Mouse (Mus musculus) gastrocnemius, postnatal 36 days (tissue): Measurements from ENCODE around the gene Hexim2. TPM values are rescaled to one million over a fixed set of nuclear protein-coding genes. Genes with fewer than 3 reads are reported as not detected.

Experiments used
- DNase-seq, 2 experiments: peaks; one replicate each; pipeline ENCODE4 v3.0.0; 2022
- intact Hi-C: fragments of 180-260 bp; cut with DNase I; formaldehyde crosslinking; loops from one replicate; pipeline ENCODE4 v1.15.1; 2025
- total RNA-seq, 2 experiments: library from RNA; stranded (reverse); gene quantifications; 2 replicates each; pipeline ENCODE4 v1.2.3; 2021

Gene Hexim2
- total RNA-seq, 2 experiments from 2014 or later, result 2.1 to 2.9 TPM

- intact Hi-C loops, result loop anchor here (10.0 kb wide), 1 partner anchor 218 kb away; no protein-coding TSS in a partner anchor
- no peak for DNase-seq
These were observed 25.8 kb upstream of the Hexim2 start for GRCm38 (mm10) chr11:103106386-103106785.

DNA sequence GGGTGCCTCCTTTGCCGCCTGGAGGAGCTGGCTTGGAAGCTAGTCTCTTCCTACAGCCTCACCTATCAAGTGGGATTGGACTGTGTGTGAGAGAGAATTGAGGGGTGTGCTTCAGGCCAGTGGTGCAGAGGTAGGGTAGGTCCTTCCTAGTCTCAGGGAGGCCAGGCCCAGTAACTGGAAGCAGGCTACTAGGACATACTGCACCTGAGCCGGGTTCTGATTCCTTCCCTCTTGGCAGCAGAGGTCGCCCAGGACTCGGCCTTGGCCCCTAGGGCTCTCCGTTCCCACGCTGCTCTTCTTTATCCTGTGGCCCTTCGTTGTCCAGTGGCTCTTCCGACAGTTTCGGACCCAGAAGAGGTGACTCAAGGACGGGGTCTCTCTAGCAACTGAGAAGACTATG lies 20.9 kb upstream of the Hexim2 start:
- intact Hi-C loops, result no loop called here
- no peak for DNase-seq

- intact Hi-C loops, result no loop called here
- DNase-seq, result peak; percentile 77 to 80
These were observed 20.2 kb upstream of the Hexim2 start for GRCm38 (mm10) chr11:103111881-103112551.

DNA sequence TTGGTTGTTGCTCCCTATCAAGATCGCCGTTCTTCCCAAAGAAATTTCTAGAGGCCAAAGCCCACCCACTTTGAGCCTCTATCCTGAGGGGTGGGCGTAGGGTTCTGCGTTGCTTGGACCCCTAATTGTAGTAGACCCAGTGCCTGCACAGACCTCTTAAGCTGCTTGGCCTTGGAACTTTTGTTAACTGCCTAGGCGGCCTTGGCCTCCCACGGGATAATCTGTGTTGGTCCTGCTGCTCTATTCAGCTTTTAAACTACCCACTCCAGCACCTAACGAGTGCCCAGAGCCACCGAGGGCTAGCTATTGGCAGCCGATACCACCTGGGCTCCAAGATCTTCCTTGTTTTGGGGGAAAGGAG lies 19.7 kb upstream of the Hexim2 start:
- intact Hi-C loops, result no loop called here
- no peak for DNase-seq

DNA sequence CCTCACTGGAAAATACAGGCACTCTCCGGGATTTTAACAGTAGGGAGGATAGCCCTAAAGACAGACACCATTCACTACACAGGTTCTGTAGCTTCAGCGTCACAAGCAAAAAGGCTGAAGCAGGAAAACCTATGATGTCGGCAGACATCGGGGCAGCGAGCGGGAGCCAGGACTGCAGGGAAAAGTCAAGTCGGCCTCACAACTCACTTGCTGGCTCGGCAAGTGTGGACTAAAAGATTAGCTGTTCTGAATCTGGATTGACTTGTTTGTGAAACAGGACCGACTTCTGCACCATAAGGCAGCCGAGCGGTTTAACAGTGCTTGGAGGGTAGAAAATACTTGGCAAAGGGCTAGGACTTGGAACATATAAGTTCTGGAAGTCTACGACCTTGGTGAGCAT lies 19.2 kb upstream of the Hexim2 start:
- intact Hi-C loops, result no loop called here
- no peak for DNase-seq

- intact Hi-C loops, result no loop called here
- DNase-seq, result no peak
These were observed 18.5 kb upstream of the Hexim2 start for GRCm38 (mm10) chr11:103113771-103114170.

DNA sequence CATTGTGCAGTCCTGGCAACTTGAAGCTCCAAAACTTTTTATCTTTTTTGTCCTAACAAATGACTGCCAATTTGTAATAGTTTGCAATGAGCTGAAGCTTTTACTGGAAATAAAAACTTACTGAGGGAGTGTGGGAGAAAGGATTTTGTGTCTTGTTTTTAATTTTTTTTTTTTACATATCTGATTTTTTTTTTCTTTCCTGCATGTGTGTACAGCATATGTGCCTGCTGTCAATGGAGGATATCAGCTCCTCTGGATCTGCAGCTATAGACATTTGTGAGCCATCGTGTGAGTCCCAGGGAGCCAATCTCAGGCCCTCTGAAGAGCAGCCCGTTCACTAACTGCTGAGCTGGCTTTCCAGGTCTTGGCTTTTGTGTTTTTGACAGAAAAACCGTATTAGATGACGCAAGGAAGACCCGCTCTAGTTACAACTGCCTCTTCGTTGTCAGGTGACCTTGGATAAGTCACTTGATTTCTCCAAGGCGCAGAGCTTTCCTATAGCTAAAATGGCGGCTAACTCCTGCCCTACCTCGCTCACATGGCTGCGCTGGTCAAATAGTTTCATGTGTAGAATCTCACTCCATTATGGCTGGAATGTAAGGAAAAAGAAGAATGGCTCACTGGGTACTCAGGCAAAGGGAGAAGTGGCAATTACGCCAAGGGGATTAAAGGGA lies 17.8 kb upstream of the Hexim2 start:
- intact Hi-C loops, result no loop called here
- no peak for DNase-seq

DNA sequence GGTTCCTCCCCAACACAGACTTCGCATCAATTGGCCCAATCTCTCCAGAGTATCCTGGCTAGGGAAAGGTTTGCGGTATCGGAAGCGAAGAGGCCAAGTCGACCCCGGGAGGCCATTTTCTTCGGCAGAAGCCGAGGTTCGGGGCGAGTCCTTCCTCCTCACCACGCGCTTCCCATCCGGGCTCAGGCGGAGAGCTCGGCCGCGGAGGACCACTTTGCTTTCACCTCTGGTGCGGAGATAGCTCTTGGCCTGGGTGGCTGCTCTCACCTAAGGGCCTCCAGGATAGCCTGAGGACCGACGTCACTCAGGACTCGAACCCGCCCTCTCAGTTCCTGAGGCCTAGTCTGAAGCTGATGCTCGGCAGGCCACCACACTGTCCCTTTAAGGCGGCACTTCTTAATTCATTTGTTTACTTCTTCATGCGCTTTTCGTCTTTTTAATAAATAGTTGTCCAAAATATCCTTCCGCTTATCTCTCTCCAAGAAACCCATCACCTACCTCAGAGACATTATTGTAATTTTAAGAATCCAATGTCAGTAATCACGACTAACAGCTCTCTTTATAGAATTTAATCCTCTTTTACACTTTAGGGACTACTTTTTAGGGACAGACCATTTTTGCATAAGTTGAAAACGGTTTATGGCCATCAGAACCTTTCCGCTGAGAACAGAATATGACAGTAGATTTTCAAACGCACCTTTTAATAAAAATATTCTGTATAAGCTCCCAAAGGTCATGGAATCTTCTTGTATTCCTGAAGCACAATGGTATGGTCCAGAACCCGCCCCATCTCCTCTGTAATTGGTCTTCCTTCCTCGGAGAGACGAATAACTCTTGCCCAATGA lies 16.8 kb upstream of the Hexim2 start:
- intact Hi-C loops, result loop anchor here (1.0 to 2.0 kb wide), 2 partner anchors 17 to 43 kb away; partner anchors contain the start of gene Hexim2
- peak; percentile 65 to 79 for DNase-seq

DNA sequence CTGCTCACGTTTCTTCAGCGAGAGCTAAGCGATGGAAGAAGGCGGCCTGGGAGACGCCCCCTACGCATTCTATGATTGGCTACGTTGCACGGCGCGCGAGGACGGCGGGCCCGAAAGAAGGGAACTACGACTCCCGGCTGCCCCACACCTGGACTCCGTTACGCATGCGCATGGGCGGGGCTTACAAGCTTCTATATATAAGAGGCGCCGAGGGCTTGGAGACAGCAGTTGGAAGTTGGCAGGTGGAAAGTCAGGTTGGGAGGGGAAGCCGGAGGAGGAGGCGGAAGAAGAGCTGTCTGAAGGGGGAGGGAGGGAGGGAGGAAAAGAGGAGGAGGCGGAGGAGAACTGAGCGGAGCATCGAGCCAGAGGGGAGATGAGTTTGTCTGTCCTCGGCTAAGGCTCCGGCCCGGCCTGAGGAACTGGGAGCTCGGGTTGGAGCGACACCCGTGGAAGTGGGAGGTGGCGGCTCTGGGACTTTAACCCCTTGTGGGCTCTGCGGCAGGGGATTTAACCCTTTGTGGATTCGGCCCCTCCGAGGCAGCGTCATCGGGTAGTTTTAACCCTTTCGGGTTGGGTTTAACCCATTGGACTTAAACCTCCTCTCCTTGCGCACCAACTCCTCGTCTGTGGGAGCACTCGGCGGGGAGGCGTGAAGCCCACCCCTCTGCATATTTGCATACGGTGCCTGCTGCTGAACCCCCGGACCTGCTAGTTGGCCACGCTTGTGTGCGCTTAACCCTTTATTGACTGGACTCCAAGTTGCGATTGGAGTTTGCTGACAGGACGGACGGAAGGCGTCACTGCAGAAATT lies 16.0 kb upstream of the Hexim2 start, which contains the start of gene Hexim1:
Gene Hexim1, plus strand, starts transcription at position 224 of the 811 bp plus-strand sequence.
- peak; percentile 99 to 100 for DNase-seq
- intact Hi-C loops, result loop anchor here (1.0 to 2.0 kb wide), 2 partner anchors 16 to 43 kb away; partner anchors contain the start of gene Hexim2

DNA sequence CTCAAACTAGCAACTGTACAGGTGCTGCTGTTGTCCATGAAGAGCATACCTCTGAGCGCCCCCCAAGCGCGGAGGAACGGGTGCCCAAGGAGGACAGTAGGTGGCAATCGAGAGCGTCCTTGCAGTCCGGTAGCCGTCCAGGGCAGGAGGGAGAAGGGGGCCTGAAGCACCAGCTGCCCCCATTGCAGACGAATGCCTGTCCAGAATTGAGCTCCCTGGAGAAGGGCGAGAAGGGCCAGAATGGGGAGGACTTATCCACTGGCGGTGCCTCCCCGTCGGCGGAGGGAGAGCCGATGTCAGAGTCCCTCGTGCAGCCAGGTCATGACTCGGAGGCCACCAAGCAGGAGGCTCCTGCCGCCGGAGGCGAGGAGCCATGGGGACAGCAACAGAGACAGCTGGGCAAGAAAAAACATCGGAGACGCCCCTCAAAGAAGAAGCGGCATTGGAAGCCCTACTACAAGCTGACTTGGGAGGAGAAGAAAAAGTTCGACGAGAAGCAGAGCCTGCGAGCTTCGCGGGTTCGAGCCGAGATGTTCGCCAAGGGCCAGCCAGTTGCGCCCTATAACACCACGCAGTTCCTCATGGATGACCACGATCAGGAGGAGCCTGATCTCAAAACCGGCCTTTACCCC lies 15.2 kb upstream of the Hexim2 start:
- intact Hi-C loops, result loop anchor here (1.0 to 2.0 kb wide), 2 partner anchors 15 to 42 kb away; partner anchors contain the start of gene Hexim2
- peak; percentile 69 to 75 for DNase-seq

DNA sequence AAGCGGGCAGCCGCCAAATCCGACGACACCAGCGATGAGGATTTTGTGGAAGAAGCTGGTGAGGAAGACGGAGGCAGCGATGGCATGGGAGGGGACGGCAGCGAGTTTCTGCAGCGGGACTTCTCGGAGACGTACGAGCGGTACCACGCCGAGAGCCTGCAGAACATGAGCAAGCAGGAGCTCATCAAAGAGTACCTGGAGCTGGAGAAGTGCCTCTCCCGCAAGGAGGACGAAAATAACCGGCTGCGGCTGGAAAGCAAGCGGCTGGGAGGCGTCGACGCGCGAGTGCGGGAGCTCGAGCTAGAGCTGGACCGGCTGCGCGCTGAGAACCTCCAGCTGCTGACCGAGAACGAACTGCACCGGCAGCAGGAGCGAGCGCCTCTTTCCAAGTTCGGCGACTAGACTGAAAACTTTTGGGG lies 14.6 kb upstream of the Hexim2 start:
- no peak for DNase-seq
- intact Hi-C loops, result loop anchor here (2.0 kb wide), 1 partner anchor 41 kb away; no protein-coding TSS in a partner anchor

GRCm38 (mm10) chr11:103118866-103119265 lies 13.4 kb upstream of the Hexim2 start:
- no peak for DNase-seq
- intact Hi-C loops, result no loop called here

- DNase-seq, result no peak
These were observed 12.6 kb upstream of the Hexim2 start for GRCm38 (mm10) chr11:103119609-103120008.

GRCm38 (mm10) chr11:103120315-103120714 lies 11.9 kb upstream of the Hexim2 start:
- DNase-seq, result no peak
- intact Hi-C loops, result no loop called here

More at GRCm38 (mm10) chr11:103119609-103120008, 12.6 kb upstream of the Hexim2 start:
- intact Hi-C loops, result no loop called here

- DNase-seq, result peak; percentile 100
- intact Hi-C loops, result loop anchor here (1.0 kb wide), 1 partner anchor 17 kb away; the partner anchor contains the start of gene Hexim1
These were observed 587 bp downstream of the Hexim2 start for GRCm38 (mm10) chr11:103132576-103133455.

- DNase-seq, result no peak
- intact Hi-C loops, result loop anchor here (2.0 kb wide), 1 partner anchor 23 kb away; no protein-coding TSS in a partner anchor
These were observed 1.4 kb downstream of the Hexim2 start for GRCm38 (mm10) chr11:103133456-103134185.

DNA sequence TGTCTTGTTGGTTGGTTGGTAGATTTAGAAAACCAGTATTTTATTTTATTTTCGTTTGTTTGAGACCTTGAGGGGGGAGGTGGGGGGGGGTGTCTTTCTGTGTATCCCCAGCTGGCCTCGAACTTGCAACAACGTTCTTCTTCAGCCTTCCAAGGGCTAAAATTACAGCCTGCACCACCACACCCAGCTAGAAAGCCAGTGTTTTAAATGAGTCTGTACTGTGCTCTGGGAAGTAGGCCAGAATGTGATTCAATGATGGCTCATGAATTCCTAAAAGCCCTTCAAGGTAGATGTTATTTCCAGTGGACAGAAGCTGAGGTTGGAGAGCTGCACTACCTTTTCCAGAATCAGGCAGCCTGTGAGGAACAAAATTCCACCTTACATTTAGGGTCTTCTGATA lies 2.0 kb downstream of the Hexim2 start:
- intact Hi-C loops, result loop anchor here (2.0 kb wide), 1 partner anchor 23 kb away; no protein-coding TSS in a partner anchor
- no peak for DNase-seq
